Mouse (Mus musculus) limb, embryonic 12.5 days (tissue): Measurements from ENCODE around the gene Emcn. TPM values are rescaled to one million over a fixed set of nuclear protein-coding genes. Genes with fewer than 3 reads are reported as not detected.

Experiments
- ATAC-seq: fragments of 200-750 bp; cut with Nextera tagmentation; 2 replicates; pipeline ENCODE4 v1.8.0; 2017; ENCODE audit warnings: low read depth, moderate TSS enrichment; ENCODE audit not compliant: insufficient number of reproducible peaks, insufficient read depth, low FRiP score, low TSS enrichment
- H3K27ac ChIP-seq: fragments of 300-500 bp; sonication (generic); 2 replicates; pipeline ENCODE4 v1.5.1; 2016; ENCODE audit warnings: mild to moderate bottlenecking, moderate library complexity
- H3K27me3 ChIP-seq: fragments of 300-500 bp; sonication (generic); 2 replicates; pipeline ENCODE4 v1.6.1; 2016; ENCODE audit warnings: mild to moderate bottlenecking, moderate library complexity
- H3K36me3 ChIP-seq: fragments of 300-500 bp; sonication (generic); 2 replicates; pipeline ENCODE4 v1.6.1; 2016; ENCODE audit warnings: mild to moderate bottlenecking, moderate library complexity
- H3K4me1 ChIP-seq: fragments of 300-500 bp; sonication (generic); replicated peaks from 2 replicates; pipeline ENCODE4 v1.6.1; 2016
- H3K4me2 ChIP-seq: fragments of 300-500 bp; sonication (generic); 2 replicates; pipeline ENCODE4 v1.6.1; 2016; ENCODE audit warnings: mild to moderate bottlenecking, moderate library complexity
- H3K4me3 ChIP-seq: fragments of 300-500 bp; sonication (generic); replicated peaks from 2 replicates; pipeline ENCODE4 v1.5.1; 2016; ENCODE audit warnings: mild to moderate bottlenecking
- H3K9ac ChIP-seq: fragments of 300-500 bp; sonication (generic); replicated peaks from 2 replicates; pipeline ENCODE4 v1.6.1; 2016; ENCODE audit warnings: mild to moderate bottlenecking, moderate library complexity
- H3K9me3 ChIP-seq: fragments of 300-500 bp; sonication (generic); 2 replicates; pipeline ENCODE4 v1.6.1; 2016; ENCODE audit warnings: mild to moderate bottlenecking, moderate library complexity
- WGBS: fragments of 180-500 bp; shearing (Covaris S2); methylation state at CpG from one replicate; pipeline ENCODE4 v1.1.7; 2016; 5-methylcytosine and 5-hydroxymethylcytosine counted together
- polyA plus RNA-seq: library from polyadenylated mRNA; unstranded; fragments of >200 nt; fragmentation: Nextera tagmentation; extraction: Ambion mirVana; gene quantifications from 2 replicates; pipeline ENCODE4 v1.2.1, GENCODE M21; 2016

The Emcn gene
- polyA plus RNA-seq, 1 experiment from 2014 or later = 23.0 TPM

- no peak overlapping the region for H3K9ac ChIP-seq
- H3K4me3 ChIP-seq = no peak overlapping the region
- no peak overlapping the region for H3K4me2 ChIP-seq
- no peaks in the 10 kb centered on the region for H3K36me3 ChIP-seq
- H3K9me3 ChIP-seq = no peaks in the 10 kb centered on the region
- 79% methylated on average over 9 of the region's 9 CpGs for WGBS
- no peak for ATAC-seq
- H3K27ac ChIP-seq = no peak overlapping the region
- peaks cover 6% of the 10 kb centered on the region for H3K27me3 ChIP-seq
- no peaks in the 10 kb centered on the region for H3K4me1 ChIP-seq
These were observed 11.0 kb upstream of the Emcn start for GRCm38 (mm10) chr3:137329898-137330297.

GRCm38 (mm10) chr3:137330950-137331349 is 9.9 kb upstream of the Emcn start:
- no peak overlapping the region for H3K9ac ChIP-seq
- H3K27ac ChIP-seq = no peak overlapping the region
- H3K4me3 ChIP-seq = no peak overlapping the region
- H3K27me3 ChIP-seq = peaks cover 6% of the 10 kb centered on the region
- H3K4me1 ChIP-seq = no peaks in the 10 kb centered on the region
- ATAC-seq = no peak
- 57% methylated on average over 4 of the region's 4 CpGs for WGBS
- H3K4me2 ChIP-seq = no peak overlapping the region
- no peaks in the 10 kb centered on the region for H3K36me3 ChIP-seq
- no peaks in the 10 kb centered on the region for H3K9me3 ChIP-seq

- Histone ChIP-seq H3K4me2 (no peak overlapping the region), H3K27ac (no peak overlapping the region), H3K36me3 (no peaks in the 10 kb centered on the region), H3K9me3 (no peaks in the 10 kb centered on the region), H3K9ac (no peak overlapping the region), H3K27me3 (peaks cover 6% of the 10 kb centered on the region), H3K4me1 (no peaks in the 10 kb centered on the region), H3K4me3 (no peak overlapping the region)
- ATAC-seq = no peak
- WGBS = 81% methylated on average over 4 of the region's 4 CpGs
These were observed 8.3 kb upstream of the Emcn start for GRCm38 (mm10) chr3:137332531-137332930.

- Histone ChIP-seq H3K4me2 (no peak overlapping the region), H3K27me3 (no peaks in the 10 kb centered on the region), H3K36me3 (no peaks in the 10 kb centered on the region), H3K9ac (no peak overlapping the region), H3K9me3 (no peaks in the 10 kb centered on the region), H3K4me3 (no peak overlapping the region), H3K4me1 (no peaks in the 10 kb centered on the region), H3K27ac (no peak overlapping the region)
- 93% methylated on average over 4 of the region's 4 CpGs for WGBS
- ATAC-seq = no peak
These were observed 4.9 kb upstream of the Emcn start for GRCm38 (mm10) chr3:137335957-137336356.

- 75% methylated on average over 5 of the region's 5 CpGs for WGBS
- no peak overlapping the region for H3K27ac ChIP-seq
- no peak overlapping the region for H3K4me2 ChIP-seq
- no peak for ATAC-seq
- H3K9me3 ChIP-seq = no peaks in the 10 kb centered on the region
- no peak overlapping the region for H3K9ac ChIP-seq
- H3K4me3 ChIP-seq = no peak overlapping the region
- no peaks in the 10 kb centered on the region for H3K36me3 ChIP-seq
- H3K27me3 ChIP-seq = no peaks in the 10 kb centered on the region
- H3K4me1 ChIP-seq = no peaks in the 10 kb centered on the region
These were observed 2.6 kb downstream of the Emcn start for GRCm38 (mm10) chr3:137343446-137343845.

- no peak overlapping the region for H3K4me2 ChIP-seq
- H3K4me3 ChIP-seq = no peak overlapping the region
- no peaks in the 10 kb centered on the region for H3K27me3 ChIP-seq
- H3K4me1 ChIP-seq = no peaks in the 10 kb centered on the region
- no peaks in the 10 kb centered on the region for H3K9me3 ChIP-seq
- no peaks in the 10 kb centered on the region for H3K36me3 ChIP-seq
- no peak overlapping the region for H3K9ac ChIP-seq
- no peak overlapping the region for H3K27ac ChIP-seq
- WGBS = 83% methylated on average over 5 of the region's 5 CpGs
- no peak for ATAC-seq
These were observed 11.0 kb downstream of the Emcn start for GRCm38 (mm10) chr3:137351882-137352281.

- ATAC-seq = no peak
- Histone ChIP-seq H3K9ac (no peak overlapping the region), H3K36me3 (no peaks in the 10 kb centered on the region), H3K4me2 (no peak overlapping the region), H3K27me3 (no peaks in the 10 kb centered on the region), H3K27ac (no peak overlapping the region), H3K4me1 (no peaks in the 10 kb centered on the region), H3K9me3 (no peaks in the 10 kb centered on the region), H3K4me3 (no peak overlapping the region)
- WGBS = 65% methylated on average over 4 of the region's 4 CpGs
These were observed 15.8 kb downstream of the Emcn start for GRCm38 (mm10) chr3:137356697-137357096.

- Histone ChIP-seq H3K36me3 (no peaks in the 10 kb centered on the region), H3K9ac (no peak overlapping the region), H3K27ac (no peak overlapping the region), H3K27me3 (no peaks in the 10 kb centered on the region), H3K4me1 (no peaks in the 10 kb centered on the region), H3K4me2 (no peak overlapping the region), H3K4me3 (no peak overlapping the region), H3K9me3 (no peaks in the 10 kb centered on the region)
- ATAC-seq = no peak
- 86% methylated on average over 6 of the region's 6 CpGs for WGBS
These were observed 26.4 kb downstream of the Emcn start for GRCm38 (mm10) chr3:137367123-137367825.

- Histone ChIP-seq H3K9me3 (no peaks in the 10 kb centered on the region), H3K27ac (no peak overlapping the region), H3K27me3 (no peaks in the 10 kb centered on the region), H3K4me1 (no peaks in the 10 kb centered on the region), H3K9ac (no peak overlapping the region), H3K4me2 (no peak overlapping the region), H3K36me3 (no peaks in the 10 kb centered on the region), H3K4me3 (no peak overlapping the region)
- no peak for ATAC-seq
- WGBS = 80% methylated on average over 3 of the region's 3 CpGs
These were observed 27.0 kb downstream of the Emcn start for GRCm38 (mm10) chr3:137367826-137368325.

GRCm38 (mm10) chr3:137372854-137373253 is 32.0 kb downstream of the Emcn start:
- Histone ChIP-seq H3K27me3 (no peaks in the 10 kb centered on the region), H3K4me1 (no peaks in the 10 kb centered on the region), H3K4me3 (no peak overlapping the region), H3K9me3 (no peaks in the 10 kb centered on the region), H3K9ac (no peak overlapping the region), H3K27ac (no peak overlapping the region), H3K36me3 (no peaks in the 10 kb centered on the region), H3K4me2 (no peak overlapping the region)
- 77% methylated on average over 4 of the region's 4 CpGs for WGBS
- no peak for ATAC-seq

- H3K4me2 ChIP-seq = no peak overlapping the region
- H3K9me3 ChIP-seq = no peaks in the 10 kb centered on the region
- H3K27ac ChIP-seq = no peak overlapping the region
- WGBS = 88% methylated on average over 2 of the region's 2 CpGs
- H3K36me3 ChIP-seq = no peaks in the 10 kb centered on the region
- H3K9ac ChIP-seq = no peak overlapping the region
- H3K4me3 ChIP-seq = no peak overlapping the region
- no peaks in the 10 kb centered on the region for H3K27me3 ChIP-seq
- ATAC-seq = no peak
- H3K4me1 ChIP-seq = no peaks in the 10 kb centered on the region
These were observed 41.4 kb downstream of the Emcn start for GRCm38 (mm10) chr3:137382311-137382710.

GRCm38 (mm10) chr3:137395588-137395987 is 54.7 kb downstream of the Emcn start:
- Histone ChIP-seq H3K4me3 (no peak overlapping the region), H3K27me3 (no peaks in the 10 kb centered on the region), H3K4me2 (no peak overlapping the region), H3K36me3 (no peaks in the 10 kb centered on the region), H3K9ac (no peak overlapping the region), H3K27ac (no peak overlapping the region), H3K4me1 (no peaks in the 10 kb centered on the region), H3K9me3 (no peaks in the 10 kb centered on the region)
- no peak for ATAC-seq
- 75% methylated on average over 11 of the region's 11 CpGs for WGBS
